Mouse (Mus musculus) cerebellum, postnatal 25 days (tissue): ENCODE results near the gene Ralgapb.

Experiments used
- DNase-seq, 2 experiments: peaks; one replicate each; pipeline ENCODE4 v3.0.0; 2021; ENCODE audit warnings: mixed read lengths in 2 of 2

Gene Ralgapb

DNA sequence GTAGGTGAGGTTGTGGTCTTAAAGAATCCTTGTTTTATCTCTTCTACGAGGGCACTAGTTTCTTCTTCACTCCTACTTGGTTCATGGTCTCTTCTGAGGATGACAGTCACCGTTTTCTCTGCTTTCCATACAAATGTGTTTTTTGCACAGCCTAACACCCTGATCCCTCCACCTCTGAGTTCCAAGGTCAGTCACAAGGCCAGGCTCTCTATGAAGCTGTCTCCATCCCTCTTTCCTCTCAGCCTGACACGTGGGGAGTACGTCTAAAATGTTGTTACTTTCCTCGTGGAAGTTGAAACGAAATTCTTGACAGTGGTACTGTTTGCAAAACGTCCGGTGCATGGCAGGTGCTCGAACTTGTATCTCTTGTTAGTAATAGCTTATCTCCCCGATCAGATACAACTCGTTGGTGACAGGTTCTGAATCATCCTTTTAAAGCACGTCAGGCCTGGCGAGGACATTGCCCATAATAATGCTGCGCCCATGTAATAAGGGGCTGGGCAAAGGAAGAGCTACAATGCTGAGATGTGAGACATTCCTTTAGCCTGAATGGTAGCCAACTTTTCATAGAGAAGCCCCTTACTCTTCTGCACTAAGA is 552 bp upstream of the Ralgapb start:
- no peak for DNase-seq

DNA sequence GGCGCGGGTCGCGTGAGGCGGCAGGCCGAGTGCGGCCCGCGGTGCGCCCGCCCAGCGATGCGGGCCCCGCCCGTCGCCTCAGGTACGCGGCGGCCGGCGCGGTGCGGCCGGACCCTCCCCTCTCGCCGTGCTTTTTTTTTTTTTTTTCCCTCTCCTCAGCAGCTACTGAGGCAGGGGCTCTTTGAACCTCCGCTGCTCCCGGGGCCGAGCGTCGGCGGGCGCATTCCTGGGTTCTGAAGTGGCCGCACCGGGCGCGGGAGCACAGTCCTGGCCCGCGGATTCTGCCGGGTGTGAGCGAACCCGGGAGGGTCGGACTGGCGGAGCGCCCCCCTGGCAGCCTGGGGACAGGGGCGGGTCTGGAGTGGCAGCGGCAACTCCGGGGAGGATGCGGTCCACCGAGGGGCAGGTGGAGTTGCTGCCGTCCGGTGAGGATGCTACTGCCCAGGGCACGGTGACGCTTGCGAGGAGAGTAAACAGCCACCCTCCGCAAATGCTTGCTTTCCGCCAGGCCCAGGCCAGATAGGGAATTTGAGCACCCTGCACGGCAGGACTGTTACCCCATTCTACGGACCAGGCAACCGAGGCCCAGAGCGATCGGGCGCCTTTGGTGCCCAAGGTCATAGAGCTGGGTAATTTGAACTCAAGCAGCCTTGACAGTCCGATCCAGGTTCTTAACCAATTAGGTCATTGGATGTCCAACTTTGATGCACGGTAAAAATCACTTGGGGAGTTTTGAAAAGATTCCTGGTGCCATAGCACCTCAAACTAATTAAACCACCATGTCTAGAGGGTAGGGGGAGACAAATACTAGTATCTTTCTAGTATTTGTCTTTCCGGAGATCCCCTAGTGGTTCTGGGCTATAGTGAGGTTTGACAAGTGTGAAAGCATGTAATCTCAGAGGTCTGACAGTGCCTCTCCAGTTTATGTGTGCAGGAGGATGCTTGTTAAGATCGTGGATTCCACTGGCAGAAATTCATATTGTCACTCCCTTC is 670 bp downstream of the Ralgapb start:
- peak; percentile 62 for DNase-seq

DNA sequence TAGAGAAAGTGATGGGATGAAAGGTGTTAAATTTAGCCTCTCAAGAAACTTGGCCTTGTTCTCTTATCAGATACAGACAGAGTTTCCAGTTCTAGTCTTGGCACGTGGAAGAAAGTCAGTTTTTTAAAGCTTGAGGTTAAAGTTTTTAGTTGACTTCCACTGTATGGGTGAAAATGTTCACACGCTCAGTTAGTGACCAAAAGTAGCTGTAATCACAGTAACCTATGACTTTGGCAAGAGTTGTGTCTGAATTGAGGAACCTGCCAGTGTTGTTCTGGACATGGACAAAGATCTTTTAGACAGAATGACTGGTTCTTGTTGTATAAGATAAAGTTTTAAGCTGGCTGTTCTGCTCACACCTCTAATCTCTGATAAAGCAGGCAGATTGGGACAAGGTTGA is 3.6 kb downstream of the Ralgapb start:
- no peak for DNase-seq

DNA sequence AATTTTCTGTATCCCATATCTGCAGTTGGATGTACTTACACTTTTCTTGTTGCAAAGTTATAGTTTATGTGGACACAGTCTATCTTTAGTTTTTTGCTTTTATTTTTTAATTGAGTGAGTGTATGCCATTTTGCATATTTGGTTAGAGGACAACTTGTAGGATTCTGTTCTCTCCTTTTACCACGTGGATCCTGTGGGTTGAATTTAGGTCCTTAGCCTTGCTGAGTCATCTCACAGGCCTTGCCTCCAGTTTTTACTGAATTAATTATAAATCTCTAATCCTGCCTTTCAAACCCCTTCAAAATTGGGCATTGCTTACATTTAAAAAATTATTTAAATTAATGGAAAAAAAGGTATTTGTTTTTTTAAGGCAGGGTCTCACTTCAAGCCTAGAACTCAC is 6.2 kb downstream of the Ralgapb start:
- no peak for DNase-seq

DNA sequence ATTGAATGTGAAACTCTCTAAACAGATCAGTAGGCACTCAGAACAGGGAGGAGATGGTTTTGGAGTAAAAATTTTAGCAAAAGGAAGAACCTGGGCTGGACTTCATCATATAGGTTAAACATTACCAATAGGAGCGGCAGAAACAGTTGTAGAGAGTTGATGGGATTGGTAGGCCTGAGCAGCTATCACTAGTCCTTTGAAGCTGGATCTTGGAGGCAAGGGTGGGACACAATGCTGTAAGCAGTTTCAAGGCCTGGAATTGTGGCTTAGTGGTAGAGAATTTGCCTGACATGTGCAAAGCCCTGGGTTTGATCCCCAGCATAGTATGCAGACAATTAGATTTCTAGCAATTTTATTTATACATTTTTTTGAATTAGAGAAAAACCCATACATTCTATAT is 9.0 kb downstream of the Ralgapb start:
- DNase-seq = no peak

DNA sequence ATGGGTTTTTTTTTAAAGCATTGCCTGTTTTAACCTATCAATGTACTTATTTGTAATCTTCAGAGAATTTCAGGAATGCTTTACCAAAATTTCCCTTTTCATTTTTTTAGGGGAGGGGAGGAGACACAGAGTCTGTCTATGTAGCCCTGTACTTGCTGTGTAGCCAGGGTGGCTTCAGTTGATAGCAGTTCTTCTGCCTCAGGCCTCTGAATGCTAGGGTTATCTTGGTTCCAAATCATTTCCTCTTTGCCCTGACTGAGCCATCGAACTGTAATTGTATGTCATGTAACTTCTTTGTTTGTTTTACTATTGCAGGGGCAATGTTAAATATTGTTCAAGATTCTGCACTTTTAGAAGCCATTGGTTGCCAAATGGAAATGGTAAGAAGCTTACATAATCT is 36.2 kb downstream of the Ralgapb start:
- DNase-seq = no peak

DNA sequence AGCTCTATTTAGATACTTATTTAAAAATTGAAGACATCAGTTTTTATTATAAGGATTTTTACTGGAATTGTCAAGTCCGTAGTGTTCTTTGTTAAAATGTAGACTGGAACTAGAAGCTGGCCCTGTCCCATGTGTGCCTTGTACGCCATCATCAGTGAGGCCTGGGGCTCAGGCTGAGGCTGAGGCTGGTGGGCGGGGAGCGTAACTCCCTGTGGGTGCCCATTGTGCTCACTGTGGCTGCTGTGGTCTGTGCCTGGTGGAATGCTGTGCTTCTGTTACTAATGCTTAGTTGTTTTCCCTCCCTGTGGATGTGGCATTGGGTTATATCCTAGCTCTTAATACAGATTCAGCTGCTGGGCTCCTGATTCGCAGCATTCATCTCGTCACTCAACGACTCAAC is 40.2 kb downstream of the Ralgapb start:
- no peak for DNase-seq

DNA sequence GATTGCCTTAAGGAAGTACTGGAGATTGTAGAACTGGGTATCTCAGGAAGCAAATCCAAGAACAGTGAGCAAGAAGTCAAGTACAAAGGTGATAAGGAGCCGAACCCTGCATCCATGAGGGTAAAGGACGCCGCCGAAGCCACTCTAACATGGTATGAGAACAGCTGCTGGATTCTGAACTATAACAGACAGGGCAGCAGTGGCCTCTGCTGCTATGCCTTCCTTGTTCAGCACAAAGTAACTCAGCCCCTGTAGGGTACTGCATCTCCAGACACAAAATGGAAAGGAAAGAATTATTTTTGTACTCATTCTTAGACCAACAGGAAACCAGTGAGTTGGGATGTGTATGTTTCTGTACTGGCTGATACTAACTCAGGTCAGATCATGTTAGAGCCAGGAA is 46.8 kb downstream of the Ralgapb start:
- DNase-seq = no peak

DNA sequence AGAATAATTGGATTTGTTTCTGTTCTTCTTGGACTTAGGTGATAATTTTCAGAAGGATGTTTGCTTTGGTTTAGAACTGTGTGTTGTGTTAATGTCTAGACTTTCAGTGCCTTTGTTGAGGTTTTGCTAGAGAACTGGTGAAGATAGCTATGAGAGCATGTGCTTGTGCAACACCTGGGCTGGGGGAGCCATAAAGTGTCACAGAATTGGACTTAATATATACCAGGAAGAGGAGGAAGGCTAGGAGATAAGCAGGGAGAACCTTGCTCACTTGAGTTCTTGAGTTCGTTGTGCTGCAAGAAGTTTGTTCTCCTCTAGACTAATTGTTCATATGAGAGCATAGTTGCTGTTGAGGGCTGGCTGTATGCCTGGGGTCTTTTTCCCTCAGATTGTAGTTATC is 48.0 kb downstream of the Ralgapb start:
- no peak for DNase-seq

DNA sequence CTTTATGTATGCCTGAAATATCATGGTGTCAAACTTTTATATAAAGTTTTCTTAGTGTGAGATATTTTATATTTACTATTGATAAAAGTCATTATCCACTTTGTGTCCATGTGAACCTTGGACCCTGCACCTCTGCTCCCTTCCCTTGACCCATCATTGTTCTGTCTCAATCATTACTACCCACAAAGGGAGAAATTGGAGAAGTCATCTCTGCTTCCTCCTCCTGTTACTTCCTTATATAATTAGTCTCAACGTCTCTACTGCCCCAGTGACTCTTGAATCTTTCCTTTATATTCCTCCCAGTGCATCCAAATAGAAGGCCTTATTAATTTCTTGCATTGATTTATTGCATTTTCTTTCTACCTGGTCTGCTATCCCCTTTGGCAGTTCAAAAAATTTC is 52.8 kb downstream of the Ralgapb start:
- DNase-seq = no peak

DNA sequence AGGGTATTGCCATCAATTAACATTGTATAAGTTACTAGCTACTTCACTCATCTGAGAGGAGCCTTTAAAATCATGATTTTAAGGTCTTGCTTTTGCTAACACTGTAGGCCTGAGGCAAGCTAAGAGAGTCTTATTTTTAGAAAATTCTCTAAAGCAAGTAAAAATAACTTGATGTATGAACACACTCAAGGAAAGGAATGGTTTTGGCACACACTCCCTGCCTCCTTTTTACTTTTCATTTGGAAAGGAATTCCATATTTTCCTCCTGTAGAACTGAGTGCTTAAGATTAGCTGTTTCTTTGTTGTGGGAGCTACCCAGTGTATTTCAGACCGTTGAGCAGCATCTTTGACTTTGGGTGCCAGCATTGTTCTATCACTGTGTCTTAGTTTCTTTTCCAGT is 64.5 kb downstream of the Ralgapb start:
- no peak for DNase-seq

DNA sequence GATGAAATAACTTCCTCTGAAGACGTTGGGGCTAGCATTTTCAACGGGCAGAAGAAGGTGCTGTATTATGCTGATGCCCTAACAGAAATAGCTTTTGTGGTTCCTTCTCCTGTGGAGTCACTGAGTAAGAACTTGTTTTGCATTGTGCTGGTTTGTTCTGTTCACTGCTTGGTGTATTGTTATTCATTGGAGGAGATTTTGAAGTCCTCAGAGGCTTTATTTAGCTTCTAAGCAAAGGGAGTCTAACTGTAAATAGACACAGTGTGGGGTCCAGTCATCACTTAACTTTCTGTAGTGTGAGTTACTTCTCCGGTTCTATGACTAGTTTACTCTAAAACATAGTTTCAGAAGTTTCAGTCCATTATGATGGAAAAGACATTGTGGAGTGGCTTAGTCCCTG is 68.0 kb downstream of the Ralgapb start:
- DNase-seq = no peak

DNA sequence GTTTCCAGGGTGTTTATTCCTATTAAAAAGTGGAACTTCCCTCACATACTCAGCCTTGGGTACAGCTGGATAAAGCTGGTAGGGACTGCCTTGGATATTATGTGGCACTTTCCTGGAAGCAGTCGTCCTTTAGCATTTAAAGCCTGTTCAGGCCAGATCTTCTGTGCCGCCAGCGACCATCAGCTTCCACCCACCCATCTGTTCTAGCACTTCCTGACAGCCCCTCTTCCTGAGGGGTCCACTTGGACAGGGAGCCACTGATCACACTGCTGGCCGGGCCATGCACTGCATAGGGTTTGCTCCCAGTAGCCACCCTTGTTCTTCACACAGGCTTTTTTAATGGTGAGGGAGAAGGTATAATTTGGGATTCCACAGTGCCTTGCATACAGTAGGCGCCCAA is 88.8 kb downstream of the Ralgapb start:
- no peak for DNase-seq

DNA sequence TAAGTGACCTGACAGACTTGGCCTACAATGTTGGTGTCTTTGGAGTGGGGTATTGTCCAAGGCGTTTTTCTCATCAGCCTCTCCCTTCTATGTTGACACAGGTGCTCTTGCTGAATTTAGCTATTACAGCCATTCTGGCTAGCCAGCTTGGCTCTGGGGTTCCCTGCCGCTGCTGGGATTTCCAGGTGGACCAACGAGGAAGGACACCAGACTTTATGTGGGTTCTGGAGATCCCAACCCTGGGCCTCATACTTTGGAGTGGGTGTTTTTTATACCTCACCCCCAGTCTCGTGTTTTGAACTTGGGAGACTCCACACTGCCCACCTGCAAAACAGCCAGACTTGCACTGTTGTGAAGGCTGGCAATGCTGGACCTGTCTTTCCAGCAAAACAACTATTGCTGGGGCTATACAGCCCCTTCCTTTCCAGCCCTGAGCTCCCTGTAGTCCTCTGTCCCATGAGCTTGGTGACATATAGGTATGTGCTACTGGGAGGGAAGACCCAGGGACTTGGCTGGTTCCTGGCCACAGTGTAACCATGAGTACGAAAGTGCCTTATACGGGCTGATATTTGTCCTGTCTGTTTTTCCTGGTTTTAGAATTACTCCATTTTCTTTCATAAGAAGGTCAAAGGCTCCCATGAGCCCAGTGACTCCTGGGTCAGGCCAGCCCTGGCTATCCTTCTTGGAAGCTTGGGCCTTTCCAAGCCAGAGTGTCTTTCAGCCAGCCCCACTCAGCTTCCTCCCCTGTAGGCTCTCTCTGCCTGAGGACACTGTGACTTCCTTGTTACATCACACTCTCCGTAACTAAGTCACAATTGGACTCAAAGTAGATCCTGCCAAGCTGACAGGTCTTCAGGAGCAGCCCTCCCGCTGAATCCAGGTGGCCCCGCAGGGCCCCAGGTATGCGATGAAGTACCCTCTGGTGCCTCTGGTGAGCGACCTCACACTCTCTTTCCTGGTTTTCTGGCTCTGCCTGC is 92.5 kb downstream of the Ralgapb start, which contains the start of gene Adig:
Gene Adig, plus strand, starts transcription at position 777 of the 977 bp plus-strand sequence.
- DNase-seq = no peak

DNA sequence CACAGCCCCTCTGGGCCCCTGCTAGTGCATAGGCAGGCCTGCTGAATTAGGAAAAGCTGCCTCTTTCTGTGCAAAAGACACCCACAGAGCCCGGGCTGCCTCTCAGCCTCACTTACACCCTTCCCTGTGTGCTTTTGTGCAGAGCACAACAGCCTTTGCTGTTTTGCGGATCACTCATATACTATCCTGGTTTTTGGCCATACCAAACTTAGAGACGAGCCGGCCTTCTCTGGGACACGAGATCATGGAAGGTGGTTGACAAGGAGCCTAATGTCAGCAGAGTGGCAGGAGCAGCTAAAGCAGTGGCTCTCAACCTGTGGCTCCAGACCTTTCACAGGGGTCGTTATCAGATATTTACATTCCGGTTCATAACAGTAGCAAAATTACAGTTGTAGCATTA is 93.6 kb downstream of the Ralgapb start:
- no peak for DNase-seq

DNA sequence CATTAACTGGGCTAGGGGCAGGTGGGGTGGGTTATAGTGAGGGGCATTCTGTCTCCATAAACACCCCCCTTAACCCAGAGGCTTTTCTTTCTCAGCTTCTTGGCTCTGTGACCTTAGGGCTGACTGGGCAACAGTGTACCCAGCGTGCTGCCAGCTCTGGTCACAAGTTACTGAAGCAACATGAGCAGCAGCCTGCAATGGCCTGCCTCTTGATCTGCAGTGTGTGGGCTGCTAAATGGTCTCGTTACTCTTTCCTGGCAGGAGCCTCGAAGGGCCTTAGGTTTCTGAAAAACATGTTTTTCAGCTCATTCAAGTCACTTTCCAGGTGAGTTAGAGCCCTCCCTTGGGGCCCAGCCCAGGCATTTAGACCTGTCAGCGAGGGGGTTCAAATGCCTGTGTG is 94.0 kb downstream of the Ralgapb start:
- no peak for DNase-seq

DNA sequence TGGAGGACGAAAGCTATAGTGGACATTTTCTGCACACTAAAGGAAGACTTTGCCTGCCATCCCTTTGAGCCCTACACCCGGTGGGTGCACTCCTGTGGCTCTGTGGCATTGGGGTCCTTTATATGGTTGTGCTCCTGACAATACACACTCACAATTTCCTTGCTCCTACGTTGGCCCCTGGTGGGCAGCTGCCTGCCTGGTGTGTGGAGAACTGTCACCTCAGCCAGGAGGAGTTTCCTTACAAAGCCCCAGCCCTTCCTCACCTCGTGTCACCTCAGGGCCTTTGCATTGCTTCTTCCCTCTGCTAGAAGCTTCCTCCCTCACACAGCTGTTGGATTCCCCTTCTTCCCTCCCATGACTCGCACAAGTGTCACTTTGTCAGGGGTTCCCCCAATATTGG is 96.8 kb downstream of the Ralgapb start:
- DNase-seq = no peak

DNA sequence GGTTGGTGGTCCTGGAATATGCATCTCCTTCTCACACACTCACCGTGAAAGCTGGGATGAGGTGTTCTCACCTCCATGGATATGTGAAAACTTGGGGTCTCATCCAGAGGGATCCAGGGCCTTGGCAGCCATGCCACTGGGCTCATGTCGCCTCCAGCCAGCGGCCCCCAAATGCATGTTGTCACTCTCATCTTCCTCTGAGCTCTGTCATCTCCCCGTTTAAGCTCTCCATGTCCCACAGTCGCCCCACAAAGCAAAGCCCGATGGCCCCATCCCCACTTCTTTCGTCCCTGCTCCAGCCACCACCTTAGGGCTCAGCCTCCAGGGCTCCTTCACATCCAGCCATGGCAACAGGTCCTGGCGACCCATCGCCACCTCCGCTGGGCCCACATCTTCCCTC is 97.4 kb downstream of the Ralgapb start:
- no peak for DNase-seq

DNA sequence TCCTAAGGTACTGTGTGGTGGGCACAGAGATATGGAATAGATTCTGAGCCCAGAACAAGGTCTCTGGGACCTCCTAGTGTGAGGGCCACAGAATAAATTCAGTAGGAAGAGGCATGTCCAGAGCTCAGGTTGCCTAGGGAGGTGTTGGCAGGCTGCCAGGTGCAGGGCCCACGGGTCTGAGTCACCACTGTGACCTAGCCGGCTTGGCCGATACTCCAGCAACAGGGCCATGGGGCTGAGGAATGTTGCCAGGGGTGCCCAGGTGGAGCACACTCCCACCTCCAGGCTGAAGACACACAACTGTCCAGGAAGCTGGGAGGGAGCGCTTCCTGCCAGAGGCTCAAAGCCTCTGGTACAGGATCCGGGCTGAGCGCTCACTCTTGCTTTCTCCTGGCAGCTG is 101.0 kb downstream of the Ralgapb start:
- peak in 1 of 2 experiments; percentile 33 for DNase-seq

DNA sequence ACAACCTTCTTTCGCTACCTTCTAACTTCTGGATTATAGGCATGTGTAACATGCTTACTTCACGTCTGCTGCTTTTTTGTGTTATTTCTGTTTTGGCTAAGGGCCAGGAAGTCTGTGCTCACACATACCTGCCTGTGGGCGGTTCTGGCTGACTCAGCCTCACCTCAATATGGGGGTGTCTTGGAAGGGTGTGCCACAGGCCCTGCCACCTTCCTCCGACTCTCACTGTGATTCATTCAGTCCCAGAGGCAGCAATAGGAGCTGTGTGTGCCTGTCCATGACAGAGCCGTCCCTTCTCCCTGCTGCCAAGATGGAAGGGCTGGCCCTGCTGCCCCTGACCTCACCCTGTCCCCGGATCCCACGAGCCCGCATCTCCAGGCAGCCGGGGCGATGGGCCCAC is 102.9 kb downstream of the Ralgapb start, which contains the start of gene Arhgap40:
Gene Arhgap40, plus strand, starts transcription at position 269 of the 400 bp plus-strand sequence.
- DNase-seq = no peak

DNA sequence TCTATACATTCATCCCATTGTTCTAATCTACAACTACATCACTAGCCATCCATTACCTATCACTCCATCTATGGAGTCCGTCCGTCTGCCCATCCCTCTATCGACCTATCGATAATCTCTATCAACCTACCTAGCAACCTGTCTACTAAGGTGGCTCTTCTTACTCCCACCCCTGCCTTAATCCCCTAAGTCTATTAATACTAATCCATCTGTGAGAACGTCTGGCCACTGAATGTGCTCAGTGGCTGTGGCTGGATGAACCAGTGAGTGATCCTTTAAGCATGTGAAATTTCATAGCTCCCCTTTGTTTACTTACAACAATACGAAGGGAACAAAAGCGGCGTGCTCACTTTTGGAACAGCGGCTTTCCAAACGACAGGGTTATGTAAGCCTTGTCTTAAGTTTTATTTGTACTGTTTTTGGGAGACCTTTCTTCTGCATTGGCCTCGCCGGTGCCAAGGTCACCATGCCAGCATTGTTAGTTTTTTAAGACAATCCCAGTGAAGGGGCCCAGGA is 104.2 kb downstream of the Ralgapb start:
- DNase-seq = no peak

DNA sequence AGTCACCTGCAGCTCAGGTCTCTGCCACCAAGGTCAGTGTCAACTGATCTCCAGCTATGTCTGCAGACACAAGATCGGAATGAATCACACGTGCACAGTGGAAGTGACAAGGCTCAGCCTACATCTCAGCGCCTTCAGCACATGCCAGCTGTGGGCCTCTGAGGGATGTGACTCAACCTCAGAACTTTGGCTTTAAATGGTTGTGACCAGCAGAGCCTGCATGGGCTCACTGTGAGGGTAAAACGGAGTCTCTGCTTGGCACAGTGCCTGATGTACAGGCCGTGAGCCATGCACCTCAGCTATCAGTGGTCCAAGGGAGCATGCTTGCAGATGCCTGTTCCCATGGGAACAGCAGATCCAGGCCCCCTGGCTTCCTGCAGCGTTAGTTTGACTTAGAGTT is 108.9 kb downstream of the Ralgapb start:
- no peak for DNase-seq

DNA sequence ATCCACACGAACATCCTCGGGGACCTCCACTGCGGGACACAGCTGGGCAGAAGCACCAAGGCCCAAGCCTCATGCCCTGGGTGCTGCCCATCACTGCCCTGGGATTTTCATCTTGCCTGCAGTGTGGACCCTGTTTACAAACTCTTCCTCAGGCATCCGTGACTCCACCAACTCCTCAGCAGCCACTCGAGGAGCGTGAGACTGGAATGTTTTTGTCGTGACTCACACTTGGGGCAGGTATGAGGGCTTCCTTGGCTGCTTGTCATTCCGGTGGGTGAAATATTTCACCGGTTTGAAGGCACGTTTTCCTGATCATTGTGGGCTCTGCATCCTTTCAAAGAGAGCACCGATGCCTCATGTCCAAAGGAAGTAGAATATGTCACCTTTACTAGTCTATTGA is 109.4 kb downstream of the Ralgapb start:
- DNase-seq = no peak
